Mouse (Mus musculus) C2C12 (cell line): Measurements from ENCODE around the gene Qser1.
A peak's percentile ranks its signal among the peaks of the same experiment; 100 is the strongest.

Experiments used
- CTCF ChIP-seq: IDR thresholded peaks from one replicate; pipeline ENCODE4 v1.5.1; 2011; ENCODE audit not compliant: control insufficient read depth, insufficient read depth, insufficient read length
- MAX ChIP-seq: IDR thresholded peaks from one replicate; pipeline ENCODE4 v1.6.1; 2011; ENCODE audit warnings: mild to moderate bottlenecking, control low read depth
- MYOG ChIP-seq: IDR thresholded peaks from one replicate; pipeline ENCODE4 v1.6.1; 2011; ENCODE audit not compliant: control insufficient read depth, insufficient read length; ENCODE audit errors: extremely low read depth
- USF1 ChIP-seq: IDR thresholded peaks from one replicate; pipeline ENCODE4 v1.6.1; 2011; ENCODE audit warnings: low read depth, mild to moderate bottlenecking, control low read depth, moderate library complexity

- peak; percentile 54 for TF ChIP-seq CTCF
- no peak for TF ChIP-seq MAX
- TF ChIP-seq MYOG: no peak
- no peak for TF ChIP-seq USF1
These were observed 32.9 kb upstream of the Qser1 start, which contains the start of gene Prrg4 for GRCm38 (mm10) chr2:104849276-104849990.
